Mouse (Mus musculus) hindbrain, embryonic 12.5 days (tissue): ENCODE results near the gene Slc7a11. TPM values are rescaled to one million over a fixed set of nuclear protein-coding genes. Genes with fewer than 3 reads are reported as not detected.

Experiments
- ATAC-seq: fragments of 200-750 bp; cut with Nextera tagmentation; 2 replicates; pipeline ENCODE4 v1.8.0; 2017; ENCODE audit warnings: moderate TSS enrichment; ENCODE audit not compliant: low FRiP score
- H3K27ac ChIP-seq: fragments of 300-500 bp; sonication (generic); 2 replicates; pipeline ENCODE4 v1.5.1; 2016; ENCODE audit warnings: mild to moderate bottlenecking
- H3K27me3 ChIP-seq: fragments of 300-500 bp; sonication (generic); 2 replicates; pipeline ENCODE4 v1.6.1; 2016; ENCODE audit warnings: mild to moderate bottlenecking
- H3K36me3 ChIP-seq: fragments of 300-500 bp; sonication (generic); 2 replicates; pipeline ENCODE4 v1.6.1; 2016; ENCODE audit warnings: mild to moderate bottlenecking
- H3K4me1 ChIP-seq: fragments of 300-500 bp; sonication (generic); 2 replicates; pipeline ENCODE4 v1.6.1; 2016
- H3K4me2 ChIP-seq: fragments of 300-500 bp; sonication (generic); replicated peaks from 2 replicates; pipeline ENCODE4 v1.6.1; 2016; ENCODE audit warnings: mild to moderate bottlenecking
- H3K4me3 ChIP-seq: fragments of 300-500 bp; sonication (generic); 2 replicates; pipeline ENCODE4 v1.5.1; 2016; ENCODE audit warnings: mild to moderate bottlenecking
- H3K9ac ChIP-seq: fragments of 300-500 bp; sonication (generic); 2 replicates; pipeline ENCODE4 v1.6.1; 2016; ENCODE audit warnings: mild to moderate bottlenecking, moderate library complexity
- H3K9me3 ChIP-seq: fragments of 300-500 bp; sonication (generic); replicated peaks from 2 replicates; pipeline ENCODE4 v1.6.1; 2016; ENCODE audit warnings: mild to moderate bottlenecking
- WGBS: fragments of 180-500 bp; shearing (Covaris S2); methylation state at CpG from one replicate; pipeline ENCODE4 v1.1.7; 2016; 5-methylcytosine and 5-hydroxymethylcytosine counted together
- polyA plus RNA-seq: library from polyadenylated mRNA; unstranded; fragments of >200 nt; fragmentation: Nextera tagmentation; extraction: Ambion mirVana; gene quantifications from 2 replicates; pipeline ENCODE4 v1.2.1, GENCODE M21; 2016

Gene Slc7a11
- polyA plus RNA-seq, 1 experiment from 2014 or later = 1.3 TPM

DNA sequence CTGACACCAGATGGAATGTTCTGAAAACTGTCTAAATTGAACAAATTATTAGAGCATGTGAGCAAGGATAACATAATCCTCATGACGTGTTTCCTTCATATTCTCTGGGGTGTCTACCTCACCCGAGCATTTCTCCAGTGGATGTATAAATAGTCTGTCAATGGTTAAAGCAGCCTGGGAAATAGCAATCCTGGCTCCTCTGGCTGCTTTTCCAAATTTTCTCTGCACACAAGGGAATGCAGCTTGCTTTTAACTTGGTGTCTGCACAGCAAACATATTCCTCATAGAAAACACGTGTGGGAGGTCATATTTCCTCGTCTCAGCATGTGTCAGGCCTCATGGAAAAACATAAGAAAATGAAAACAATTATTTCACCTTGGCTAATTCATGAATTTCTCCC is 586.6 kb downstream of the Slc7a11 start:
- Histone ChIP-seq H3K4me2 (no peak overlapping the region), H3K9ac (no peak overlapping the region), H3K36me3 (no peaks in the 10 kb centered on the region), H3K9me3 (no peaks in the 10 kb centered on the region), H3K4me1 (no peaks in the 10 kb centered on the region), H3K27me3 (no peaks in the 10 kb centered on the region), H3K27ac (no peak overlapping the region), H3K4me3 (no peak overlapping the region)
- 51% methylated on average over 4 of the region's 4 CpGs for WGBS
- ATAC-seq = no peak

DNA sequence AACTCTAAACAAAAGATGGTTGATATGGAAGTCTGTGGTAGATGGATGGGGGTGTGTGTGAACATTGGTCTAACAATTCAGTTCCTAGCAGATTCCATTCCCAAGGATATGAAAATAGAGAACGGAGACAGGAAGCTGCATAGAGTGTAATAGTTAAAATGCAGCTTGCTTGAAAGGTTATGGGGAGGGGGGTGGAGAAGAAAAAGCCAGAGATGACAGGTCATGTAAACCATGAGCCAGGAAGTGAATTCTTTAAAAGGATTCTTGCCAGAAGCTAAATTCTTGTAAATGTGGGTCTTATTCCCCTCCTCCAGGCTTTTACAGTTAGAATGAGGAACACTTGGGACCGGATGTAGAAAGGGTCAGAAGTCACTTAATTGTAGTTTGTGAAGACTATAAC is 589.1 kb downstream of the Slc7a11 start:
- ATAC-seq = no peak
- H3K4me1 ChIP-seq = no peaks in the 10 kb centered on the region
- H3K9ac ChIP-seq = no peak overlapping the region
- H3K4me3 ChIP-seq = no peak overlapping the region
- H3K9me3 ChIP-seq = no peaks in the 10 kb centered on the region
- no peaks in the 10 kb centered on the region for H3K36me3 ChIP-seq
- no peaks in the 10 kb centered on the region for H3K27me3 ChIP-seq
- no peak overlapping the region for H3K27ac ChIP-seq
- no peak overlapping the region for H3K4me2 ChIP-seq
- 65% methylated on average over 2 of the region's 2 CpGs for WGBS

DNA sequence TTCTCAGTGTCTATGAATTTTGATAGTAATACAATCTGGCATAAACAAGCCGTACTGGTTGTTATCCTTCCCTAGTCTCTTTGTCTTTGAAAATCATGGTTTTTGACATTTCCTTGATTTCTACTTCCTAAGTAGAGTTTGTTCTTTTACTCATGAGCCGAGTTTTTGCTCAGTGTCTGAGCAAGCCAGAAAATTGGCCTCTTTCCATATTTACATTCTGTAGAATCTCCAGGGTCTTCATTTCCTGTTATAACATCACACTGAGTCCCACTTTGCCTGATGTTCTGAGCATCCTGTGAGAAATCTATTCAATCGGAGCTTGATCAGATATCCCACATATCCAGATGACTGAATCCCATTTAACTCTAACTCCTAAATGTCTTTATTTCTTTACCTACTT is 600.4 kb downstream of the Slc7a11 start:
- no peak overlapping the region for H3K4me2 ChIP-seq
- H3K4me1 ChIP-seq = peaks cover 6% of the 10 kb centered on the region; the same call in 1 of the 2 replicates
- H3K27me3 ChIP-seq = no peaks in the 10 kb centered on the region
- no peaks in the 10 kb centered on the region for H3K36me3 ChIP-seq
- H3K27ac ChIP-seq = no peak overlapping the region
- no peak overlapping the region for H3K4me3 ChIP-seq
- no peak for ATAC-seq
- H3K9ac ChIP-seq = no peak overlapping the region
- no peaks in the 10 kb centered on the region for H3K9me3 ChIP-seq
- WGBS = 73% methylated on average over 3 of the region's 3 CpGs
